Mouse (Mus musculus) macrophage (primary cell): ENCODE data around the gene Nsun5. TPM values are rescaled to one million over a fixed set of nuclear protein-coding genes. Genes with fewer than 3 reads are reported as not detected.
A peak's percentile ranks its signal among the peaks of the same experiment; 100 is the strongest.
"Not testable (repeated sequence)": the region's sequence is repeated elsewhere in the genome, so short reads cannot be mapped to it uniquely, and the experiment has no call there.

Experiments used
- H3K27ac ChIP-seq: fragments of 350-480 bp; formaldehyde crosslinking; 2 replicates; pipeline ENCODE4 v1.9.0; 2021
- H3K36me3 ChIP-seq: fragments of 350-480 bp; formaldehyde crosslinking; 2 replicates; pipeline ENCODE4 v1.9.0; 2021; ENCODE audit errors: inconsistent target
- H3K4me3 ChIP-seq: fragments of 350-480 bp; formaldehyde crosslinking; 2 replicates; pipeline ENCODE4 v1.9.0; 2021; ENCODE audit errors: inconsistent target
- H3K79me2 ChIP-seq: fragments of 350-480 bp; formaldehyde crosslinking; 2 replicates; pipeline ENCODE4 v1.9.0; 2021; ENCODE audit errors: inconsistent target
- WGBS: methylation state at CpG from one replicate; pipeline ENCODE4 v1.1.7; 2026; ENCODE audit warnings: inconsistent platforms; ENCODE audit not compliant: missing documents; 5-methylcytosine and 5-hydroxymethylcytosine counted together
- polyA plus RNA-seq: library from polyadenylated mRNA; stranded (reverse); fragments of 250-400 nt; gene quantifications from 3 replicates; pipeline ENCODE4 v1.2.4, GENCODE M21; 2018; ENCODE audit warnings: inconsistent platforms

Nsun5 gene
- polyA plus RNA-seq, 1 experiment from 2014 or later: 2.8 TPM

- WGBS: 66% methylated on average over 2 of the region's 2 CpGs
Observed at GRCm38 (mm10) chr5:135357556-135357955, 12.2 kb upstream of the Nsun5 start.

GRCm38 (mm10) chr5:135359772-135360171 is 10.0 kb upstream of the Nsun5 start:
- Histone ChIP-seq H3K4me3 (no peak overlapping the region), H3K27ac (no peak overlapping the region), H3K79me2 (no peaks in the 10 kb centered on the region), H3K36me3 (no peaks in the 10 kb centered on the region)
- WGBS: 91% methylated on average over 2 of the region's 2 CpGs

More at GRCm38 (mm10) chr5:135357556-135357955, 12.2 kb upstream of the Nsun5 start:
- Histone ChIP-seq H3K79me2 (no peaks in the 10 kb centered on the region), H3K4me3 (no peak overlapping the region), H3K36me3 (no peaks in the 10 kb centered on the region), H3K27ac (no peak overlapping the region)

GRCm38 (mm10) chr5:135362572-135362971 is 7.2 kb upstream of the Nsun5 start:
- no peaks in the 10 kb centered on the region for H3K36me3 ChIP-seq
- H3K4me3 ChIP-seq: no peak overlapping the region
- WGBS: 74% methylated on average over 3 of the region's 3 CpGs
- H3K27ac ChIP-seq: no peak overlapping the region
- H3K79me2 ChIP-seq: no peaks in the 10 kb centered on the region

- Histone ChIP-seq H3K4me3 (no peak overlapping the region), H3K79me2 (no peaks in the 10 kb centered on the region), H3K27ac (no peak overlapping the region), H3K36me3 (no peaks in the 10 kb centered on the region)
- 42% methylated on average over 12 of the region's 12 CpGs for WGBS
Observed at GRCm38 (mm10) chr5:135363540-135363939, 6.2 kb upstream of the Nsun5 start.

GRCm38 (mm10) chr5:135367841-135368240 is 1.9 kb upstream of the Nsun5 start:
- Histone ChIP-seq H3K79me2 (peaks cover 7% of the 10 kb centered on the region; the same call in 1 of the 2 replicates), H3K36me3 (no peaks in the 10 kb centered on the region), H3K4me3 (no peak overlapping the region), H3K27ac (no peak overlapping the region)
- 52% methylated on average over 6 of the region's 6 CpGs for whole genome bisulfite sequencing

- no peak overlapping the region for H3K4me3 ChIP-seq
- H3K27ac ChIP-seq: no peak overlapping the region
- H3K36me3 ChIP-seq: no peaks in the 10 kb centered on the region
- 81% methylated on average over 4 of the region's 6 CpGs for WGBS
- peaks cover 7% of the 10 kb centered on the region; the same call in 1 of the 2 replicates for H3K79me2 ChIP-seq
Observed at GRCm38 (mm10) chr5:135368312-135368711, 1.4 kb upstream of the Nsun5 start.

GRCm38 (mm10) chr5:135369196-135369595 is 557 bp upstream of the Nsun5 start:
- not testable (repeated sequence) for H3K36me3 ChIP-seq, H3K79me2 ChIP-seq
- peak overlapping the region; percentile 73 for H3K27ac ChIP-seq
- 64% methylated on average over 7 of the region's 9 CpGs for WGBS
- H3K4me3 ChIP-seq: peak overlapping the region; percentile 72

GRCm38 (mm10) chr5:135371195-135371594 is 1.4 kb downstream of the Nsun5 start:
- 91% methylated on average over 10 of the region's 13 CpGs for WGBS
- H3K36me3 ChIP-seq: peaks cover 23% of the 10 kb centered on the region
- no peak overlapping the region for H3K4me3 ChIP-seq
- H3K27ac ChIP-seq: no peak overlapping the region
- H3K79me2 ChIP-seq: peaks cover 7% of the 10 kb centered on the region; the same call in 1 of the 2 replicates

- Histone ChIP-seq H3K79me2 (peaks cover 7% of the 10 kb centered on the region; the same call in 1 of the 2 replicates), H3K36me3 (peaks cover 44% of the 10 kb centered on the region), H3K27ac (no peak overlapping the region), H3K4me3 (no peak overlapping the region)
- WGBS: 95% methylated on average over 5 of the region's 5 CpGs
Observed at GRCm38 (mm10) chr5:135373601-135374000, 3.8 kb downstream of the Nsun5 start.

GRCm38 (mm10) chr5:135375167-135375566 is 5.4 kb downstream of the Nsun5 start:
- H3K79me2 ChIP-seq: peaks cover 6% of the 10 kb centered on the region; the same call in 1 of the 2 replicates
- no peak overlapping the region for H3K4me3 ChIP-seq
- peaks cover 59% of the 10 kb centered on the region for H3K36me3 ChIP-seq
- H3K27ac ChIP-seq: no peak overlapping the region
- 61% methylated on average over 8 of the region's 8 CpGs for WGBS

GRCm38 (mm10) chr5:135376341-135376740 is 6.6 kb downstream of the Nsun5 start:
- WGBS: 84% methylated on average over 2 of the region's 2 CpGs
- H3K27ac ChIP-seq: no peak overlapping the region
- no peaks in the 10 kb centered on the region for H3K79me2 ChIP-seq
- H3K36me3 ChIP-seq: peaks cover 71% of the 10 kb centered on the region
- no peak overlapping the region for H3K4me3 ChIP-seq

GRCm38 (mm10) chr5:135380681-135381080 is 10.9 kb downstream of the Nsun5 start:
- Histone ChIP-seq H3K27ac (no peak overlapping the region), H3K79me2 (no peaks in the 10 kb centered on the region), H3K4me3 (no peak overlapping the region), H3K36me3 (peaks cover 93% of the 10 kb centered on the region)
- WGBS: 91% methylated on average over 4 of the region's 4 CpGs

- no peak overlapping the region for H3K4me3 ChIP-seq
- H3K36me3 ChIP-seq: peaks cover 86% of the 10 kb centered on the region
- WGBS: 95% methylated on average over 10 of the region's 10 CpGs
- H3K79me2 ChIP-seq: no peaks in the 10 kb centered on the region
- H3K27ac ChIP-seq: no peak overlapping the region
Observed at GRCm38 (mm10) chr5:135381356-135381925, 11.7 kb downstream of the Nsun5 start.

- peaks cover 89% of the 10 kb centered on the region for H3K36me3 ChIP-seq
- H3K79me2 ChIP-seq: peaks cover under 1% of the 10 kb centered on the region; the same call in 1 of the 2 replicates
- H3K4me3 ChIP-seq: no peak overlapping the region
- no peak overlapping the region for H3K27ac ChIP-seq
- 92% methylated on average over 7 of the region's 7 CpGs for WGBS
Observed at GRCm38 (mm10) chr5:135382746-135383145, 13.0 kb downstream of the Nsun5 start.

GRCm38 (mm10) chr5:135383771-135384170 is 14.0 kb downstream of the Nsun5 start:
- H3K27ac ChIP-seq: no peak overlapping the region
- peaks cover 7% of the 10 kb centered on the region; the same call in 1 of the 2 replicates for H3K79me2 ChIP-seq
- H3K36me3 ChIP-seq: peaks cover 88% of the 10 kb centered on the region
- whole genome bisulfite sequencing: 92% methylated on average over 10 of the region's 10 CpGs
- no peak overlapping the region for H3K4me3 ChIP-seq
